Mouse (Mus musculus) bone marrow, adult 2 months (tissue): ENCODE measurements at regions not wholly inside any gene's neighbourhood (a gene's known extent, or its start where the extent isn't known, plus 50 kb on each side); places are given as distances from the start of the nearest gene placed in this dataset.

Experiments used
- CTCF ChIP-seq: fragments of 200-500 bp; IDR thresholded peaks from 2 replicates; pipeline ENCODE4 v1.5.1; 2011; ENCODE audit warnings: low read length, control low read depth; ENCODE audit not compliant: control insufficient read depth, insufficient read depth
- POLR2A ChIP-seq: fragments of 200-500 bp; IDR thresholded peaks from 2 replicates; pipeline ENCODE4 v1.6.1; 2011; ENCODE audit warnings: low read depth, mild to moderate bottlenecking, control low read depth, low read length, borderline replicate concordance; ENCODE audit not compliant: control insufficient read depth

- TF ChIP-seq CTCF (no peak), POLR2A (no peak)
Observed at GRCm38 (mm10) chr10:99644981-99645380, 114.5 kb downstream of the Csl start.
